Mouse (Mus musculus): ENCODE results near the gene Dct.

Dct gene

DNA sequence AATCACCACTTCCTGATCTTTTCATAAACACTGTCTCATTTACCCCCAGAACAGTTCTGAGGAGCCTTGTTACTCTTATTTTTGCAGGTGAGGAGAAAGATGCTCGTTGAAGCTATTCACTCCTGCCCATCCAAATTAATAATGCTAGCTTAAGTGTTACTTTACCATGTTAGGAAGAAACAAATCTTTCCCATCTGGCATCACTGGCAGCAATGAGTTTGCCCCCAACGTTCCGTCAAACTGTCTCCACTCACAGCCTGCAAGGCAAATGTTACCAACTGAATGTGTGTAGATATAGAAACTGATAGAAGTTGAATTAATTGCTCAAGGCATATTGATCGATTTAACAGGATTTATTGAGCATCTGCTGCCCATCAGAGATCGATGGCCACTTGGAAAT is 79.5 kb downstream of the Dct start:
- in situ Hi-C loops (cut with MboI; ENCODE audit: low pct_unique_long_range_greater_than_20kb in 1 of 2, low sequenced_read_pairs in 2 of 2, unreplicated experiment in 1 of 2) = no loop called here
